Mouse (Mus musculus): ENCODE results near the gene Pnck.

The Pnck gene

DNA sequence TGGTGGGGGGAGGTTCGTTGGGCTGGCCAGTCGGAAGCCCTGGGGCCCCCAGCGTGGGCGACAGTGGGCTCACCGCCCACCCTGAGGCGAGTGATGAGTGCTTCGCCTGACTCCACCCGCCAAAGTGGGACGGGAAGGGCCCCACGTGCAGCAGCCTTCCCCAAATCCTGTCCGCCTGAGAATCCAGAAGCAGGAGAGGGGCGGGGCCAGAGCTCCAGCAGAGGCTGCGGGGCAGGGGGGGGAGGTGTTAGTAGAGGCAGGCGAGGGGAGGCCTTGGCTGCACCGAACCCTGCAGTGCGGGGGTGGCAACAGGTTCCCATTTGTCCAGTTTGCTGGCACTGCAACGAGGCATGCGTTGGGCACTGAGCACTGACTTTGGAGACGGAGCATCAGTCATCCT is 22.5 kb downstream of the Pnck start:
- DNase-seq = no peak

DNA sequence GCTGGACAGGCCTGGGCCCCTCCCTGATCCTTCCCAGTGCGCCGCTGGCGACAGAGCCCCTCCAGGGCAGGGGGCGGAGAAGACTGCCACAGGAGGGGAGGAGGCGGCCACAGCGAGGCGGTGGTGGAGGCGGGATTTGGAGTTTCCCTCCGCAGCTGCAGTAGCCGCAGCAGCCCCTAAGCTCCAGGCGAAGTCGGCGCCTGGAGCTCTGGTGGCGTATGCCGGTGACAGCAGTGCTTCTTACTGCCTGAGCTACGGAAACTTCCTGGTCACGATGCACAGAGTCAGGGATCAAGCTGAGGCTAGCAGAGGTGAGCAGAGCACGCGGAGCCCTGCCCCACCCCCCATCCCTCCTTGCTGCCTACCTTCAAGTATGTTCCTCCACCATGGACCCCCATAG is 24.5 kb downstream of the Pnck start:
- DNase-seq = no peak

DNA sequence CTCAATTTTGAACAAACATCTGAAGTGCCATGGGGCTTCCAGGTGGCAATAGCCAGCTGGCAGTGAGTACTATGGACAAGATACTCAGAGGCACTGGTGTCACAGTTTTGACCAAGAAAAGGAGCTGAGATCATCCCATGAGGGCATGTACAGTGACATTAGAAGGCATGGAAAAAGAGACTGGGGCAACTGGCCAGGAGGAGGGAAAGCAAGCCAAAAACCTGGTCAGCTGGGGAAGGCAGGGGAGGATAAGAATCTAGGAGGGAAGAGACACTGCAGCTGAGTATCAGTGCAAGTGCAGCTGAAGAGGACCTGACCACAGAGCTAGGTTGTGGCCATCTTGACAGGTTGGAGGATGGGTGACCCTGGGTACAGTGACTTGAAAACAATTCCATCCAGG is 32.9 kb downstream of the Pnck start:
- no peak for DNase-seq

DNA sequence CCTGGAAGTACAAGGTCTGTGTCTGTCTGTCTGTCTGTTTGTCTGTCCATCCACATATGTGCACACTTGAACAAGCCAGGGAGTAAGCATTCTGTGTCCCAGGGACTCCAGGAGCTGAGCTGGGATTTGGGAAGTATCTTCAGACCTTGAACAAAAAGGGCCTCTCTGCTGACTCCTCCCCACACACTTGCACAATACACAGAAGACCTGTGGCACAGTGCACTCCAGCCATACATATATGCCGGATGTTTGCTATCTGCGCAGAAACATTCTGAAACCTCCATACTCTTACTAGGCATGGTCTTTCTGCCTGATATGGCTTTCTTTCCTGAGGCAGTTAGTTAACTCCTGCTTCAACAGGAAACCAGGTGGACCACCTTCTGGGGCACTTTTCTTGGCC is 40.0 kb downstream of the Pnck start:
- DNase-seq = peak; percentile 26

DNA sequence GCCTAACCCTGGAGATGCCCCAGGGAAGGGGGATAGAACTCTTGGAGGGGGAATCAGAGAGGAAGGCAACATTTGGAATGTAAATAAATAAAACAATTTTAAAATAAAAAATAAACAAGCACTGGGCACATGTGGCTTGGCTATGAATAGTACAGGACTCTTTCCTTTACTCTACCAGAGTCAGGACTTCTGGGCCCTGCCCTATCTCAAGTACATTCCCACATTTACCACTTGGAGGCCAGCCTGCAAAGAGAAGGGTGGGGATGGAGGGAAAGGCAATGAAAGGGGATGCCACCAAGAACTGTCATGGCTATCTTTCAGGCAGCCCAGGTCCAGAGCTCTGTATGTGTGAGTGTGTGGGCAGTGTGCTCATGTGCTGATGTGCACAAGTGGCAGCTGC is 40.5 kb downstream of the Pnck start:
- DNase-seq = no peak

DNA sequence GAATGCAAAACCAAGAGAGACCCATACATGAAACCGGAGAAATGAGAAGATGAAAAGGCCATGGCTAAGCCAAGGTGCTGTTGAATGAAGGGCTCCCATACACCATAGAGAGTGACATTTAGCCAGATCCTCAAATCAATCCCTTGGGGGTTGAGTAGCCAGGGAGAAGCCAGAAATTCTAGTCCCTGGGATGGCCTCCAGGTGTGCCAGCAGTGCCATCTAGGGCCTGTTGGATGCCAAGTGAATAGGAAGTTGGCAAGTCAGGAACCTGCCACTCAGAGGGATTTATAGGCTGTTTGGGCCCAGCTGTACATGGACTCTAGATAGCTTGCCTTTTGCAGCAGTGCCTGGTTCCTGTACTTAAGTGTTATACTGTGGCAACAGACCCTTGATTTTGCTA is 44.0 kb downstream of the Pnck start:
- DNase-seq = no peak

DNA sequence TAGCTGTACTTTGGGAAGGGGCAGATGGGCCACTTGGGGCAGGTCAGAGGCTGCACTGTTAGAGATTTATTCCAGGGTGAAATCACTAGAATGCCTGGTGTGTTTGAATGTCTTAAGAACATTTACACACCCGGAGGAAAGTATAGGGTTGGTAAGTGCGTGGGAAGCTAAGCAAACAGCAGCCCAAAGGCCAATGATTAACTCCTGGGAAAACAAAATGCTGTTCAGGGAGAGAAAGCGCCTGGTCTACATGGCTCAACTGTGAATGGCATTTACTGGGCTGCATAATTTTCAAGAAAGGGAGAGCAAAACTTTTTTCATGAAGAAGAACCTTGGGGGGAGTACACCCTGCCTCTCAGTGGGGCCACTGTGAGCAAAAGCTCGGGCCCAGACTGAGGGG is 46.3 kb downstream of the Pnck start:
- peak; percentile 9 for DNase-seq

Data from lung, postnatal 36 days (tissue).